Mouse (Mus musculus) hindbrain, embryonic 15.5 days (tissue): ENCODE measurements around the gene Slc6a15. TPM values are rescaled to one million over a fixed set of nuclear protein-coding genes. Genes with fewer than 3 reads are reported as not detected.

Experiments
- ATAC-seq: fragments of 200-750 bp; cut with Nextera tagmentation; 2 replicates; pipeline ENCODE4 v1.8.0; 2017; ENCODE audit warnings: low read depth, moderate number of reproducible peaks, moderate TSS enrichment; ENCODE audit not compliant: low FRiP score
- H3K27ac ChIP-seq: fragments of 300-500 bp; sonication (generic); replicated peaks from 2 replicates; pipeline ENCODE4 v1.5.1; 2015; ENCODE audit warnings: mild to moderate bottlenecking, inconsistent platforms
- H3K27me3 ChIP-seq: fragments of 300-500 bp; sonication (generic); 2 replicates; pipeline ENCODE4 v1.6.1; 2015; ENCODE audit warnings: control low read depth, inconsistent platforms
- H3K36me3 ChIP-seq: fragments of 300-500 bp; sonication (generic); 2 replicates; pipeline ENCODE4 v1.6.1; 2015; ENCODE audit warnings: control low read depth, inconsistent platforms
- H3K4me1 ChIP-seq: fragments of 300-500 bp; sonication (generic); replicated peaks from 2 replicates; pipeline ENCODE4 v1.6.1; 2015; ENCODE audit warnings: control low read depth, inconsistent platforms
- H3K4me2 ChIP-seq: fragments of 300-500 bp; sonication (generic); 2 replicates; pipeline ENCODE4 v1.6.1; 2015; ENCODE audit warnings: moderate library complexity, mild to moderate bottlenecking, inconsistent platforms
- H3K4me3 ChIP-seq: fragments of 300-500 bp; sonication (generic); 2 replicates; pipeline ENCODE4 v1.5.1; 2015; ENCODE audit warnings: mild to moderate bottlenecking, inconsistent platforms
- H3K9ac ChIP-seq: fragments of 300-500 bp; sonication (generic); 2 replicates; pipeline ENCODE4 v1.6.1; 2015; ENCODE audit warnings: inconsistent platforms
- H3K9me3 ChIP-seq: fragments of 300-500 bp; sonication (generic); 2 replicates; pipeline ENCODE4 v1.6.1; 2016; ENCODE audit warnings: control low read depth, inconsistent platforms
- WGBS: fragments of 180-500 bp; shearing (Covaris S2); methylation state at CpG from one replicate; pipeline ENCODE4 v1.1.7; 2015; 5-methylcytosine and 5-hydroxymethylcytosine counted together
- polyA plus RNA-seq: library from polyadenylated mRNA; unstranded; fragments of >200 nt; fragmentation: Nextera tagmentation; extraction: Ambion mirVana; gene quantifications from 2 replicates; pipeline ENCODE4 v1.2.1, GENCODE M21; 2015

Gene Slc6a15
- polyA plus RNA-seq, 1 experiment from 2014 or later: 77.8 TPM

DNA sequence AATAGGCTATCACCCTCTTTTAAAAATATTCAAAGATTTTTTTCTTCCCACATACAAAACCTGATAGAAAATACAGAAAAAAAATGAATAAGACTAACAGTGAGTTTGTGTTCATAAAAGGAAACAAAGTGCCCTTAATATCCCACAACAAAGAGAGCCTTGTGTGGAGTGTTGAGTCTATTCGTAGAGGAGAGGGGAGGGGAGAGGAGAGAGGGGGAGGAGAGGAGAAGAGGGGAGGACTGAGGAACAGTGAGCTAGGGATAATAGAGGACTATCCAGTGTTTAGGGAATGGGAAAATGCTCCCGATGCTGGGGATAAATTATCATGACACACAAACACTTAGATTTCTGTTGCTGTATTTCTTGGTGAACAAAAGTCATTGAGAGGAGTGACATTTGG, 80.8 kb downstream of the Slc6a15 start:
- WGBS: 39% methylated on average over 2 of the region's 2 CpGs
- ATAC-seq: no peak

GRCm38 (mm10) chr10:103457896-103458295, 90.3 kb downstream of the Slc6a15 start:
- no peaks in the 10 kb centered on the region for H3K27me3 ChIP-seq
- no peaks in the 10 kb centered on the region for H3K36me3 ChIP-seq
- H3K4me2 ChIP-seq: no peak overlapping the region
- 57% methylated on average over 1 of the region's 1 CpGs for WGBS
- no peak for ATAC-seq
- no peaks in the 10 kb centered on the region for H3K4me1 ChIP-seq
- no peak overlapping the region for H3K9ac ChIP-seq
- no peaks in the 10 kb centered on the region for H3K9me3 ChIP-seq
- no peak overlapping the region for H3K4me3 ChIP-seq
- no peak overlapping the region for H3K27ac ChIP-seq

More for the DNA sequence above, 80.8 kb downstream of the Slc6a15 start:
- Histone ChIP-seq H3K9ac (no peak overlapping the region), H3K4me1 (no peaks in the 10 kb centered on the region), H3K9me3 (no peaks in the 10 kb centered on the region), H3K36me3 (no peaks in the 10 kb centered on the region), H3K27ac (no peak overlapping the region), H3K4me3 (no peak overlapping the region), H3K4me2 (no peak overlapping the region), H3K27me3 (no peaks in the 10 kb centered on the region)

Other genes with a start within 250 kb of the Slc6a15 start
- 4.3 and 5.5 TPM in 2 replicates for gene Lrriq1, start 131.5 kb upstream of the Slc6a15 start, polyA plus RNA-seq